Mouse (Mus musculus): ENCODE results near the gene Fam219b. TPM values are rescaled to one million over a fixed set of nuclear protein-coding genes. Genes with fewer than 3 reads are reported as not detected.
A peak's percentile ranks its signal among the peaks of the same experiment; 100 is the strongest.

Gene Fam219b
- polyA plus RNA-seq, 1 experiment from 2014 or later = 19.0 TPM

DNA sequence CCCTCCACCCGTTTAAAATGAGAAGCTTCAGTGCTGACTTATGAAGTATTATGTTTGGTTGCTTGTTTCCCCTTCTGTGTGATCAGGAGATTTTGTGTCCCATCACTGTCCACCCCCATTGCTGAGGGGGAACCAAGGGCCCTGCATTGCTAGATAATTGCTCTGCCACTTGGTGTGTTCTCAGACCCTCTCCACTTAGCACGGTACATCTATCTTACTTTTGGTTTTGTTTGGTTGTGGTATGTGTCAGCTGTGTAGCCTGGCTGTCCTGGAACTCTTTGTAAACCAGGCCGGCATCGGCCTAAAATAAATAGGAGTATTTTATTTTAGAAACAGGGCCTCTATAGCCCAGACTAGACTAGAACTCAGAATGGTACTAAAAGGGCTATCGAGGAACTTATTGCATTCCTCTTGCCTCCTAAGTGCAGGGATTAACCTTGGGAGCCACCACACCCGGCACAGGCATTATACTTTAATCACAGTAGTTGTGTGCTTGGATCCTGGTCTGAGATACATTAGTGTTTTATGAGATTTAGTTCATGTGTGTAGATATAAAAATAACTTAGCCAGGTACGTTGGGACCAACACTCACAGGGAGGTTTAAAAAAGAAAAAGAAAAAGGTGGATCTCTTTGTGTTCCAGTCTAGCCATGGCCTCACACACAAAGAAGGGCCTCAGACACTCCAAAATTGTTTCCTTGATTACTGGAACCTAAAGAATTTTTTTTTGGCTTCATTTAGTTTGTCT, 15.0 kb upstream of the Fam219b start:
- peaks cover 11% of the 10 kb centered on the region for H3K4me1 ChIP-seq (replicated peaks; ENCODE audit: control insufficient read depth, insufficient read depth, low read length)
- H3K36me3 ChIP-seq (ENCODE audit: control insufficient read depth, insufficient read depth, low read length) = no peaks in the 10 kb centered on the region
- peak overlapping the region; percentile 92 for H3K9ac ChIP-seq (ENCODE audit: low read length)
- H3K4me2 ChIP-seq (ENCODE audit: low read depth, low read length) = peak overlapping the region; percentile 64
- 22% methylated on average over 7 of the region's 7 CpGs for WGBS
- ATAC-seq (ENCODE audit: low read depth) = no peak
- H3K27me3 ChIP-seq (ENCODE audit: control insufficient read depth, insufficient read depth, low read depth, low read length) = no peaks in the 10 kb centered on the region
- no peaks in the 10 kb centered on the region for H3K9me3 ChIP-seq (ENCODE audit: control insufficient read depth, low read length)
- H3K4me3 ChIP-seq (ENCODE audit: low read length) = peak overlapping the region; percentile 93
- no peak overlapping the region for H3K27ac ChIP-seq (ENCODE audit: low read length)

DNA sequence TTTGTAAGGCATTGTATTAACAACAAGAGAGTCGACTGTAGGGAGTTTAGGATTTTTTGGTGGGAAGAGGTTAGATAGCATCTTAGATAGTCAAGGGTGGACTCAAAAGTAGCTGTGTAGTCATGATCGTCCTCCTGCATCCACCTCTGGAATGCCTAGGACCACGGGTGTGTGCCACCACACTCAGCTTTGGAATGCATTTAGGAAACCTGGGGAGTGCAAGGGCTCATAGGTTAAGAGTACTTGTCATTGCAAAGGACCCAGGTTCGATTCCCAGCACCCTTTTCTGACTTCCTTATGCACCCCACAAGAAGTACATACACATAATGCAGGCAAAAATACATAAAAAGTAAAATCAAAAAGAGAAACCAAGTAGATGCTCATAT, 14.5 kb upstream of the Fam219b start:
- peak overlapping the region; percentile 64 for H3K4me2 ChIP-seq (ENCODE audit: low read depth, low read length)

DNA sequence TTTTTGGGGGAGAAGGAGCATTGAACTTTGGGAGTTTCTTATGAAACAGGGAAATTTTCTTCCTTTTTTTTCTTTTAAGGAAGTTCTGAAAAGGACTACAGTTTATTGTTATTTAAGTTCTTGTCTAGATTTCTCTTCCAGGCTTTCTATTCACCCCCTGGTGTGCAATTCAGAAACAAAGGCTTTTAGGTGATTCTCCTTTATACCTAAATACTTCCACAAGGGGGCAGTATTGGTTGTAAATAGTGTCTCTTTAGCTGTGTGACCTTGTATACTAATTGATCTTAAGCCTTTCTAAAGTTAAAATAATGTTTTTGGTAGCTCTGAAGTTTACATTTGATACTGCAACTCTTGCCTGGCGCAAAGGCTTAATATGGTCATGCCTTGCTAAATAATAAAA, 13.6 kb upstream of the Fam219b start:
- WGBS = 87% methylated on average over 1 of the region's 1 CpGs
- Histone ChIP-seq H3K9ac (ENCODE audit: low read length) (no peak overlapping the region), H3K36me3 (ENCODE audit: control insufficient read depth, insufficient read depth, low read length) (no peaks in the 10 kb centered on the region), H3K27ac (ENCODE audit: low read length) (no peak overlapping the region), H3K4me1 (replicated peaks; ENCODE audit: control insufficient read depth, insufficient read depth, low read length) (peaks cover 11% of the 10 kb centered on the region), H3K27me3 (ENCODE audit: control insufficient read depth, insufficient read depth, low read depth, low read length) (no peaks in the 10 kb centered on the region), H3K4me2 (ENCODE audit: low read depth, low read length) (no peak overlapping the region), H3K9me3 (ENCODE audit: control insufficient read depth, low read length) (no peaks in the 10 kb centered on the region), H3K4me3 (ENCODE audit: low read length) (no peak overlapping the region)
- ATAC-seq (ENCODE audit: low read depth) = no peak

More for the DNA sequence above, 14.5 kb upstream of the Fam219b start:
- no peaks in the 10 kb centered on the region for H3K27me3 ChIP-seq (ENCODE audit: control insufficient read depth, insufficient read depth, low read depth, low read length)
- H3K4me3 ChIP-seq (ENCODE audit: low read length) = no peak overlapping the region
- no peak overlapping the region for H3K9ac ChIP-seq (ENCODE audit: low read length)
- H3K27ac ChIP-seq (ENCODE audit: low read length) = no peak overlapping the region
- WGBS = 60% methylated on average over 4 of the region's 4 CpGs
- H3K4me1 ChIP-seq (replicated peaks; ENCODE audit: control insufficient read depth, insufficient read depth, low read length) = peaks cover 11% of the 10 kb centered on the region
- H3K36me3 ChIP-seq (ENCODE audit: control insufficient read depth, insufficient read depth, low read length) = no peaks in the 10 kb centered on the region
- H3K9me3 ChIP-seq (ENCODE audit: control insufficient read depth, low read length) = no peaks in the 10 kb centered on the region
- no peak for ATAC-seq (ENCODE audit: low read depth)

DNA sequence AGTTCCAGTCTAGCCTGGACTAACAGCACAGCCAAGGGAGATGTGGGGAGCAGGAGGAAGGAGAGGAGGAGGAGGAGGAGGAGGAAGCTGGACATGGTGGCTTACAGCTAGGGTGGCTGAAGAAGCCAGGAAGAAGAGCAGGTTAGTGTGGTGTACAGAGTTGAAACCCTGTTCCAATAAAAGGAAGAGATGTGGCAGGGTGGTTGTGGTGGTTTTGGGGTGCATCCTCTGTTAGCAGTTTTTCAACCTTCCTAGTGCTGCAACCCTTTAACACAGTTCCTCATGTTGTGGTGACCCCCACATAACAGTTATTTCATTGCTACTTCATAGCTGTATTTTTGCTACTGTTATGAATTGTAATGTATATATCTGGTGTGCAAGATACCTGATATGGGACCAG, 12.9 kb upstream of the Fam219b start:
- no peaks in the 10 kb centered on the region for H3K36me3 ChIP-seq (ENCODE audit: control insufficient read depth, insufficient read depth, low read length)
- no peaks in the 10 kb centered on the region for H3K27me3 ChIP-seq (ENCODE audit: control insufficient read depth, insufficient read depth, low read depth, low read length)
- no peak overlapping the region for H3K27ac ChIP-seq (ENCODE audit: low read length)
- H3K4me1 ChIP-seq (replicated peaks; ENCODE audit: control insufficient read depth, insufficient read depth, low read length) = peaks cover 11% of the 10 kb centered on the region
- no peak overlapping the region for H3K4me3 ChIP-seq (ENCODE audit: low read length)
- no peak overlapping the region for H3K9ac ChIP-seq (ENCODE audit: low read length)
- no peak overlapping the region for H3K4me2 ChIP-seq (ENCODE audit: low read depth, low read length)
- no peaks in the 10 kb centered on the region for H3K9me3 ChIP-seq (ENCODE audit: control insufficient read depth, low read length)
- no peak for ATAC-seq (ENCODE audit: low read depth)

DNA sequence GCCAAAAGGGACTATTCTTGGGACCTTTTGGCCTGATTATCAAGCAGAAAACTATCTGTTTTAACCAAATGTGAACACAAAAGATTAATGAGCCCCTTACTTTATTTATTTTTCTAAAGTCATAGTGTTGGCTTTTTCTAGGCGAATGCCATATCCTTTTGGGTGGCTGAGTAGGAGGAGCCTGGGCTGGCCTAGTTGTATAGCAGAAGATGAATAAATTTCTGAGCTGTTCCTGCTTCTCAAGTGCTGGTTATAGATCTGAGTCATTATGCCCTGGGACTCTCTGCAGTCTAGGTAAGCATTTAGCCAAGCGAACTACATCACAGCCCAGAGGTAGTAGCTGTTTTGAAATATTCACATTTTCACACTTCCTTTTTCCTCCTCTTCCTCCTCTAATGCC, 11.8 kb upstream of the Fam219b start:
- WGBS = 62% methylated on average over 2 of the region's 2 CpGs
- no peak for ATAC-seq (ENCODE audit: low read depth)
- Histone ChIP-seq H3K4me1 (replicated peaks; ENCODE audit: control insufficient read depth, insufficient read depth, low read length) (peaks cover 11% of the 10 kb centered on the region), H3K27me3 (ENCODE audit: control insufficient read depth, insufficient read depth, low read depth, low read length) (no peaks in the 10 kb centered on the region), H3K27ac (ENCODE audit: low read length) (no peak overlapping the region), H3K4me2 (ENCODE audit: low read depth, low read length) (no peak overlapping the region), H3K9me3 (ENCODE audit: control insufficient read depth, low read length) (no peaks in the 10 kb centered on the region), H3K36me3 (ENCODE audit: control insufficient read depth, insufficient read depth, low read length) (no peaks in the 10 kb centered on the region), H3K4me3 (ENCODE audit: low read length) (no peak overlapping the region), H3K9ac (ENCODE audit: low read length) (no peak overlapping the region)

DNA sequence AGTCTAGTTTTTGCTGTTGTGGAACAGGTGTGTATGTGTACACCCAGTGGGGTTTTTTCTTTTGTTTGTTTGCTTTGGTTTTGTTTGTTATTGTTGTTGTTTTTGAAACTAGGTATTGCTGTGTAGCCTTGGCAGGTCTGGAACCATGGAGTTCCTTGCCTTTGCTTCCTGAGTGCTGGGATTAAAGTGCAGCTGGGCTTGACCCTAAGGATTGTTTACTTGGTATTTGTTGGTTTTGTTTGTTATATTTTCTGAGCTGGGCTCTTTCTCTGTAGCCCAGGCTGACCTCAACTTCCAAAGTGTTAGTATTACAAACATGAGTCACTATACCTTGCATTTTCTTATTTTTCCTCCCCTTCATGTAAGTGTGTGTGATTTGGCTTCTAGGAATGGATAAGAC, 10.9 kb upstream of the Fam219b start:
- Histone ChIP-seq H3K4me1 (replicated peaks; ENCODE audit: control insufficient read depth, insufficient read depth, low read length) (peaks cover 11% of the 10 kb centered on the region), H3K27ac (ENCODE audit: low read length) (no peak overlapping the region)
- ATAC-seq (ENCODE audit: low read depth) = no peak

DNA sequence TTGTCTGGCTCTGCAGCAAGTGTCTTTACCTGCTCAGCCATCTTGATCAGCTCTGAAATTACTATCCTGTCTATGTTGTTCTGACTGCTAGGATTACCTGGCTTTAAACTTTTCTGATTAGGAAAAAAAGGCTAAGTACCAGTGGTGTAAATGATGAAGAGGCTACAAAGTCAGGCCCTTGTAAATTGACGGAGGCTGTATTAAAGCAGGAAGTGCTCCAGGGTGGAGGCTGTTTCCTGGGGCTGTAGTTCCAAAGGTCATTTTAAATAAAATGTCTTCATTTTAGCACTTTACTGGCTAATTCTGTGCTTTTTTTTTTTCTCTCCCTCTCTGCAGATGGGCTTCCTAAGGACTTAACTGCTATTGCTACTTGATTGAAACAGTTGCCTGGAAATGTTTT, 5.4 kb upstream of the Fam219b start:
- WGBS = 78% methylated on average over 1 of the region's 1 CpGs
- H3K9me3 ChIP-seq (ENCODE audit: control insufficient read depth, low read length) = no peaks in the 10 kb centered on the region
- H3K27me3 ChIP-seq (ENCODE audit: control insufficient read depth, insufficient read depth, low read depth, low read length) = no peaks in the 10 kb centered on the region
- H3K9ac ChIP-seq (ENCODE audit: low read length) = no peak overlapping the region
- no peak overlapping the region for H3K4me2 ChIP-seq (ENCODE audit: low read depth, low read length)
- H3K36me3 ChIP-seq (ENCODE audit: control insufficient read depth, insufficient read depth, low read length) = peaks cover 11% of the 10 kb centered on the region
- ATAC-seq (ENCODE audit: low read depth) = no peak
- H3K4me3 ChIP-seq (ENCODE audit: low read length) = no peak overlapping the region
- peaks cover 4% of the 10 kb centered on the region; the same call in 1 of the 2 replicates for H3K4me1 ChIP-seq (replicated peaks; ENCODE audit: control insufficient read depth, insufficient read depth, low read length)
- no peak overlapping the region for H3K27ac ChIP-seq (ENCODE audit: low read length)

More for the DNA sequence above, 10.9 kb upstream of the Fam219b start:
- Histone ChIP-seq H3K27me3 (ENCODE audit: control insufficient read depth, insufficient read depth, low read depth, low read length) (no peaks in the 10 kb centered on the region), H3K4me3 (ENCODE audit: low read length) (no peak overlapping the region), H3K36me3 (ENCODE audit: control insufficient read depth, insufficient read depth, low read length) (peaks cover 5% of the 10 kb centered on the region), H3K9ac (ENCODE audit: low read length) (no peak overlapping the region), H3K4me2 (ENCODE audit: low read depth, low read length) (no peak overlapping the region), H3K9me3 (ENCODE audit: control insufficient read depth, low read length) (no peaks in the 10 kb centered on the region)

DNA sequence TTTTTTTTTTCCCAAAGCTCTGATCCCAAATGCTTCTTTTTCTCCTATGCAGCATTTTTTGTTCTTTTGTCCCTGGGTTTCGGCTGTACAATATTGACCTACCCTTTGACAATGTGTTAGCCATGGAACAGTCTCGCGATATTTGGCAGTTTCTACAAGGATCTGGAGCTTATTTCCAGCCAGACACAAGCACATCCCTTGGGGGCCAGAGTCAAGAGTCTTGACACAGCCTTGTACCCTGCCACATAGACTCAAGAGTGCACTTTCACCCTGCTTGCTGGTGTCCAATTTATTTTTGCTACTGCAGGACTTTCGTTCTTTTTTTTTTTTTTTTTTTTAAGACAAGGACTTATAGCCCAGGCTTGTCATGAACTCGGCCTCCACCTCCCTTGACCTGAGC, 966 bp upstream of the Fam219b start:
- peaks cover 15% of the 10 kb centered on the region for H3K4me1 ChIP-seq (replicated peaks; ENCODE audit: control insufficient read depth, insufficient read depth, low read length)
- no peak overlapping the region for H3K27ac ChIP-seq (ENCODE audit: low read length)
- no peaks in the 10 kb centered on the region for H3K9me3 ChIP-seq (ENCODE audit: control insufficient read depth, low read length)
- peaks cover 16% of the 10 kb centered on the region for H3K36me3 ChIP-seq (ENCODE audit: control insufficient read depth, insufficient read depth, low read length)
- peak overlapping the region; percentile 79 for H3K4me2 ChIP-seq (ENCODE audit: low read depth, low read length)
- 81% methylated on average over 5 of the region's 5 CpGs for WGBS
- H3K9ac ChIP-seq (ENCODE audit: low read length) = peak overlapping the region; percentile 97; the same call in 1 of the 2 replicates
- ATAC-seq (ENCODE audit: low read depth) = no peak
- H3K27me3 ChIP-seq (ENCODE audit: control insufficient read depth, insufficient read depth, low read depth, low read length) = no peaks in the 10 kb centered on the region
- H3K4me3 ChIP-seq (ENCODE audit: low read length) = no peak overlapping the region; the same call in 1 of the 2 replicates

DNA sequence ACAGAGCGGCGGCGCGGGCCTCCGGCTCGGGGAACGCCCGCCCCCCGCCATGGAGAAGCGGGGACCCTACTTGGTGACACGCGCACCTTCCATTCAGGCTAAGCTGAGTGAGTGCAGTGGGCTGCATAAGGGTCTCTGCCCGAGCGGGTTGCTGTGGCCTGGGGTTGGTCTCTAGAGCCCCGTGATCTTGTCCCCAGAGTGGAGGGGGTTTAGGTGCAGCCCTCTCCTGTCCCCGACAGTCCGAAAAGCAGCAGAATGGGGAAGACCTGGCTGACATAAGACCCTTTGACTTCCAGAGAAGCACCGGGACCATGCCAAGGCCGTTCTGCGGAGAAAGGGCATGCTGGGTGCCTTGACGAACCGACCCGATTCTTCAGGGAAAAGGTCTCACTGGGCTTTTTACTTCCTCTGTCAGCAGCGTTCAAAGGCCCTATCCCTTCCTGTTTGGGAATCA, 427 bp downstream of the Fam219b start:
- peak; percentile 12 for ATAC-seq (ENCODE audit: low read depth)

More for the DNA sequence above, 427 bp downstream of the Fam219b start:
- Histone ChIP-seq H3K4me2 (ENCODE audit: low read depth, low read length) (peak overlapping the region; percentile 79), H3K9ac (ENCODE audit: low read length) (peak overlapping the region; percentile 97), H3K36me3 (ENCODE audit: control insufficient read depth, insufficient read depth, low read length) (peaks cover 15% of the 10 kb centered on the region), H3K9me3 (ENCODE audit: control insufficient read depth, low read length) (no peaks in the 10 kb centered on the region), H3K4me3 (ENCODE audit: low read length) (peak overlapping the region; percentile 89), H3K4me1 (replicated peaks; ENCODE audit: control insufficient read depth, insufficient read depth, low read length) (peaks cover 15% of the 10 kb centered on the region), H3K27ac (ENCODE audit: low read length) (peak overlapping the region; percentile 76), H3K27me3 (ENCODE audit: control insufficient read depth, insufficient read depth, low read depth, low read length) (no peaks in the 10 kb centered on the region)
- under 1% methylated on average over 24 of the region's 24 CpGs for WGBS

All from lung, embryonic 16.5 days (tissue).